Mouse (Mus musculus): ENCODE measurements around the gene Acot5.

DNA sequence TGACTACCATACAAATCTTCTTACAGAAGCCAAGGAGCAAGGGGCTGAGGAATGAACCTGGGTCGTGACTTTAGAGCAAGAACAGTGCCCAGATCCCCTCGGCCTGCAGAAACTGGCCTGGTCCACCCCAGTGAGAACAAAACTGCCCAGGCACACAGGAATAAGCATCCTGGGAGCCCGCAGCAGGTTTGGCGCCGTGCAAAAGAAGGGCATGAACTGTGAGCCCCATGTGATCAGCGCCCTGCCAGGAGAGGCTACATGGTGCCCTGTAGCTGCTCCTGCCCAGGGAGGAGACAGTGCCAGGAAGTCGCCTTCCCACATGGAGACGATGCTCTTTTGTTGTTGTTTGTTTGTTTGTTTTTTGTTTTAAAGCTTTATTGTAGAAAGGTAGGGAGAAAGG lies 4.5 kb upstream of the Acot5 start:
- no peak for TF ChIP-seq ETS1 (IDR thresholded peaks at IDR 0.05; ENCODE audit: low read depth, low read length)
- no peak for TF ChIP-seq POLR2A (IDR thresholded peaks at IDR 0.05; ENCODE audit: control insufficient read depth in 1 of 2, insufficient read depth in 1 of 2, low read depth in 1 of 2, low read length in 2 of 2, poor library complexity in 1 of 2)
- no peak for TF ChIP-seq MEF2A (IDR thresholded peaks at IDR 0.05; ENCODE audit: extremely low read depth, insufficient replicate concordance, low read depth, low read length, poor library complexity, severe bottlenecking)
- no peak for TF ChIP-seq ZNF384 (IDR thresholded peaks at IDR 0.05; ENCODE audit: low read depth, low read length)
- no peak for TF ChIP-seq ZC3H11A (IDR thresholded peaks at IDR 0.05; ENCODE audit: low read depth, low read length)
- TF ChIP-seq TAL1 (IDR thresholded peaks at IDR 0.05; ENCODE audit: low read length) = no peak
- TF ChIP-seq EP300 (IDR thresholded peaks at IDR 0.05; ENCODE audit: low read depth in 1 of 2, low read length in 2 of 2) = no peak
- no peak for TF ChIP-seq POLR2AphosphoS5 (IDR thresholded peaks at IDR 0.05; ENCODE audit: borderline replicate concordance, low read depth, low read length)
- TF ChIP-seq MAX (IDR thresholded peaks at IDR 0.05; ENCODE audit: low read length) = no peak
